Mouse (Mus musculus) stomach, postnatal 0 days (tissue): Measurements from ENCODE around the gene Tmem59l. TPM values are rescaled to one million over a fixed set of nuclear protein-coding genes. Genes with fewer than 3 reads are reported as not detected.

Source experiments
- ATAC-seq: fragments of 200-750 bp; cut with Nextera tagmentation; 2 replicates; pipeline ENCODE4 v1.8.0; 2017; ENCODE audit not compliant: low FRiP score, low TSS enrichment
- DNase-seq: peaks from one replicate; pipeline ENCODE4 v3.0.0-alpha.2; 2016; ENCODE audit warnings: low spot score
- H3K27ac ChIP-seq: fragments of 300-500 bp; sonication (generic); replicated peaks from 2 replicates; pipeline ENCODE4 v1.5.1; 2014; ENCODE audit warnings: mild to moderate bottlenecking, control low read depth
- H3K27me3 ChIP-seq: fragments of 300-500 bp; sonication (generic); 2 replicates; pipeline ENCODE4 v1.6.1; 2014; ENCODE audit warnings: low read length; ENCODE audit not compliant: control insufficient read depth, insufficient read depth
- H3K36me3 ChIP-seq: fragments of 300-500 bp; sonication (generic); 2 replicates; pipeline ENCODE4 v1.6.1; 2014; ENCODE audit warnings: low read length, mixed read lengths; ENCODE audit not compliant: control insufficient read depth, insufficient read depth
- H3K4me1 ChIP-seq: fragments of 300-500 bp; sonication (generic); replicated peaks from 2 replicates; pipeline ENCODE4 v1.6.1; 2014; ENCODE audit warnings: antibody characterized with exemption; ENCODE audit not compliant: control insufficient read depth, insufficient read depth
- H3K4me2 ChIP-seq: fragments of 300-500 bp; sonication (generic); replicated peaks from 2 replicates; pipeline ENCODE4 v1.6.1; 2014; ENCODE audit warnings: low read depth, mild to moderate bottlenecking, control low read depth, moderate library complexity
- H3K4me3 ChIP-seq: fragments of 300-500 bp; sonication (generic); 2 replicates; pipeline ENCODE4 v1.5.1; 2014; ENCODE audit warnings: low read depth, low read length, control low read depth
- H3K9ac ChIP-seq: fragments of 300-500 bp; sonication (generic); 2 replicates; pipeline ENCODE4 v1.6.1; 2014; ENCODE audit warnings: mild to moderate bottlenecking, low read length, control low read depth, mixed read lengths
- H3K9me3 ChIP-seq: fragments of 300-500 bp; sonication (generic); 2 replicates; pipeline ENCODE4 v1.6.1; 2016; ENCODE audit warnings: low read length; ENCODE audit not compliant: control insufficient read depth
- CTCF ChIP-seq: IDR thresholded peaks from 2 replicates; pipeline ENCODE4 v1.5.1; 2016; ENCODE audit warnings: antibody characterized with exemption, low read depth, mild to moderate bottlenecking, moderate library complexity
- EP300 ChIP-seq: optimal IDR thresholded peaks from 2 replicates; pipeline ENCODE3; 2016; ENCODE audit warnings: antibody characterized with exemption
- WGBS: fragments of 180-500 bp; shearing (Covaris S2); extraction: QIAGEN DNeasy Blood & Tissue Kit; methylation state at CpG from one replicate; pipeline ENCODE4 v1.1.7; 2014; 5-methylcytosine and 5-hydroxymethylcytosine counted together
- polyA plus RNA-seq: library from polyadenylated mRNA; unstranded; fragments of >200 nt; fragmentation: Nextera tagmentation; extraction: Ambion mirVana; gene quantifications from 2 replicates; pipeline ENCODE4 v1.2.1, GENCODE M21; 2015

Gene Tmem59l
- polyA plus RNA-seq, 1 experiment from 2014 or later = 2.4 TPM

GRCm38 (mm10) chr8:70438423-70438822 lies 48.7 kb downstream of the Tmem59l start:
- no peak for ATAC-seq
- Histone ChIP-seq H3K9ac (no peak overlapping the region), H3K4me2 (peak overlapping the region; percentile 81), H3K36me3 (no peaks in the 10 kb centered on the region), H3K27me3 (no peaks in the 10 kb centered on the region), H3K9me3 (no peaks in the 10 kb centered on the region), H3K27ac (no peak overlapping the region), H3K4me3 (0 out of 2 replicates have a peak overlapping the region, but pooled peaks have one; percentile 69), H3K4me1 (no peaks in the 10 kb centered on the region)
- WGBS = 82% methylated on average over 2 of the region's 2 CpGs
- TF ChIP-seq EP300 (no peak), CTCF (no peak)
- no peak for DNase-seq

- no peaks in the 10 kb centered on the region for H3K36me3 ChIP-seq
- TF ChIP-seq CTCF (no peak), EP300 (no peak)
- H3K27ac ChIP-seq = no peak overlapping the region
- no peak overlapping the region for H3K4me3 ChIP-seq
- H3K4me1 ChIP-seq = no peaks in the 10 kb centered on the region
- no peak for DNase-seq
- no peak overlapping the region for H3K4me2 ChIP-seq
- H3K9me3 ChIP-seq = no peaks in the 10 kb centered on the region
- no peak overlapping the region for H3K9ac ChIP-seq
- 86% methylated on average over 5 of the region's 5 CpGs for WGBS
- no peak for ATAC-seq
- no peaks in the 10 kb centered on the region for H3K27me3 ChIP-seq
Observed at GRCm38 (mm10) chr8:70435156-70435555, 52.0 kb downstream of the Tmem59l start.

Other genes with a start within 250 kb of the Tmem59l start
- 13.8 and 17.5 TPM in 2 replicates for gene Homer3, start 204.5 kb downstream of the Tmem59l start, polyA plus RNA-seq
- gene Ddx49, start 184.9 kb downstream of the Tmem59l start, polyA plus RNA-seq = 35.0 and 36.0 TPM in 2 replicates
- gene Cope, start 184.8 kb downstream of the Tmem59l start, polyA plus RNA-seq = 347 and 366 TPM in 2 replicates
- 2.0 and 2.6 TPM in 2 replicates for gene Cers1, start 171.6 kb downstream of the Tmem59l start, polyA plus RNA-seq
- 0.53 TPM in 2 replicates for gene Gdf1, start 157.5 kb downstream of the Tmem59l start, polyA plus RNA-seq
- gene Upf1, start 134.1 kb downstream of the Tmem59l start, polyA plus RNA-seq = 9.5 and 9.6 TPM in 2 replicates
- gene Comp, start 113.8 kb downstream of the Tmem59l start, polyA plus RNA-seq = 0.15 and 0.42 TPM in 2 replicates
- gene Crtc1, start 47.8 kb downstream of the Tmem59l start, polyA plus RNA-seq = 8.0 and 8.4 TPM in 2 replicates
- gene Klhl26, start 10.4 kb downstream of the Tmem59l start, polyA plus RNA-seq = 10.4 and 12.4 TPM in 2 replicates
- gene Crlf1, start 5.8 kb upstream of the Tmem59l start, polyA plus RNA-seq = 5.8 and 6.5 TPM in 2 replicates
- 119 and 122 TPM in 2 replicates for gene Rex1bd, start 19.4 kb upstream of the Tmem59l start, polyA plus RNA-seq
- 951 and 966 TPM in 2 replicates for gene Uba52, start 23.4 kb upstream of the Tmem59l start, polyA plus RNA-seq
- gene Fkbp8, start 40.4 kb upstream of the Tmem59l start, polyA plus RNA-seq = 179 and 188 TPM in 2 replicates
- gene Kxd1, start 40.6 kb upstream of the Tmem59l start, polyA plus RNA-seq = 47.1 and 54.6 TPM in 2 replicates
- 11.1 and 13.5 TPM in 2 replicates for gene Ell, start 52.1 kb upstream of the Tmem59l start, polyA plus RNA-seq
- gene Isyna1, start 107.0 kb upstream of the Tmem59l start, polyA plus RNA-seq = 37.4 and 39.3 TPM in 2 replicates
- gene Ssbp4, start 121.5 kb upstream of the Tmem59l start, polyA plus RNA-seq = 66.7 and 83.8 TPM in 2 replicates
- 2.3 and 2.7 TPM in 2 replicates for gene Lrrc25, start 128.8 kb upstream of the Tmem59l start, polyA plus RNA-seq
- gene Gdf15, start 145.1 kb upstream of the Tmem59l start, polyA plus RNA-seq = 0.30 and 0.33 TPM in 2 replicates
- gene Pgpep1, start 173.0 kb upstream of the Tmem59l start, polyA plus RNA-seq = 23.3 and 25.2 TPM in 2 replicates
- 141 and 147 TPM in 2 replicates for gene Lsm4, start 185.9 kb upstream of the Tmem59l start, polyA plus RNA-seq
- 78.3 and 108 TPM in 2 replicates for gene Jund, start 211.6 kb upstream of the Tmem59l start, polyA plus RNA-seq
- 0.05 TPM in 1 of 2 replicates, not detected in the other for gene Iqcn, start 216.1 kb upstream of the Tmem59l start, polyA plus RNA-seq
- gene Gm3336, start 231.2 kb upstream of the Tmem59l start, polyA plus RNA-seq = 29.7 and 32.2 TPM in 2 replicates
- gene Pde4c, start 236.4 kb upstream of the Tmem59l start, polyA plus RNA-seq = 0.27 and 0.35 TPM in 2 replicates